Mouse (Mus musculus) layer of hippocampus, adult 2 months (tissue): ENCODE data around the gene Fndc5. TPM values are rescaled to one million over a fixed set of nuclear protein-coding genes. Genes with fewer than 3 reads are reported as not detected.

Experiments used
- DNase-seq, 2 experiments: peaks; one replicate each; pipeline ENCODE4 v3.0.0; 2022; ENCODE audit warnings: low spot score in 2 of 2
- H3K27ac ChIP-seq: fragments of 200-600 bp; 2 replicates; pipeline ENCODE4 v1.8.1; 2022
- H3K4me3 ChIP-seq: fragments of 200-600 bp; 2 replicates; pipeline ENCODE4 v1.8.1; 2022; ENCODE audit warnings: mild to moderate bottlenecking
- CTCF ChIP-seq: fragments of 200-600 bp; conservative IDR thresholded peaks from 2 replicates; pipeline ENCODE4 v1.8.1; 2022; ENCODE audit warnings: antibody characterized with exemption, mild to moderate bottlenecking, moderate library complexity
- total RNA-seq, 2 experiments: library from RNA; stranded (reverse); gene quantifications; 2 replicates each; pipeline ENCODE4 v1.2.3; 2021

The Fndc5 gene
- total RNA-seq, 2 experiments from 2014 or later, result 77.5 to 78.6 TPM

DNA sequence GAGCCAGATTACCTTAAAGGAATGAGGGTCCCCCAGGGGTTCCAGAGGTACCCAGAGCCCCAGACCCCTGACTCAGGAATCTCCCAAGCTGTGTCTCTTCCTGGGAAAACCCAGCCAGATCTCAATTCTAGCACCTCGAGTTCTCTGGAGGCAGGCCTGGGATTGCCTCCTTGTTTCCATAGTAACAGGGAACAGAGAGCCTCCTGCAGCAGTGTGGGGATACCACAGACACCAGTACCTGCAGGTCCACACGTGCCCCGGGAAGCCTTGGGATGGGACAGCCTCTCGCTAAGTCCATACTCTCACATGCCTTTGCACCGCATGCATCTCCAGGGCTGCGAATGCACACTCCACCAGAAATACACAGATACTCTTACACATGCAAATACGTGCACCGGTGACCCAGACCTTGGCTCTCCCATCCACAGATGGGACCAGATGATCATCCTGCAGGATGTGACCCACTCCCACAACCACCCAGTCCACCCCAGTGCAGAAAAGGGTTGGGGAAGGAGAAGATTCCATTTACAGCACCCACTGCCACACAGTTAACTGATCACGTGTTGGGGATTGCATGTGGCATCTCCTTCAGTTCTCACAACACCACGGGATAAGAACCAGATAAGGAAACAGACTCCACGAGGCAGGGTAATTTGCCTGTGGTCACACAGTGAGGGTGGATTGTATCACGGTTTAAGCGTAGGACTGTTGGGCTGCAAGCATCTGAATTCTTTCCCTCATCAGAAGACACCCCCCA is 8.0 kb upstream of the Fndc5 start:
- peak overlapping the region; percentile 67; the same call in 1 of the 2 replicates for H3K27ac ChIP-seq
- no peak for DNase-seq
- TF ChIP-seq CTCF, result no peak
- no peak overlapping the region for H3K4me3 ChIP-seq

DNA sequence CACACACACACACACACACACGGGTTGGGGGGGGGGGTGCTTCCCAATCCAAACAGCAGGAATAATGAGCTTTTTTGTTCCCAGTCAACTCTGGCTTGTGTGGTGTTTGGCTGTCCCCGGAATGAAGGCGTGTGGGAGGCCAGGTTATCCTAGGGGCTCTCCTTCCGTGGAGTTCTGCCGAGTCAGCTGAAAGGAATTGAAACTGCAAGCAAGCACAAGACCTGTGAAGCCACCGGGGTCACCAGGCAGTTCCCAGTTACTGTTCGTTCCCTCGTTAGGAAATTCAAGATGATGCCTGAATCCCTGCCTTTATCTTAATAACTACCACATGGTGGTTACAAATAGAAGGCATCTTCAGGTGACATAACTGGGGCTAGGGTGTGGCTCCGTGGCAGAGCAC is 7.4 kb upstream of the Fndc5 start:
- peak overlapping the region; percentile 23; the same call in 1 of the 2 replicates for H3K27ac ChIP-seq
- no peak for DNase-seq
- H3K4me3 ChIP-seq, result no peak overlapping the region
- TF ChIP-seq CTCF, result no peak

DNA sequence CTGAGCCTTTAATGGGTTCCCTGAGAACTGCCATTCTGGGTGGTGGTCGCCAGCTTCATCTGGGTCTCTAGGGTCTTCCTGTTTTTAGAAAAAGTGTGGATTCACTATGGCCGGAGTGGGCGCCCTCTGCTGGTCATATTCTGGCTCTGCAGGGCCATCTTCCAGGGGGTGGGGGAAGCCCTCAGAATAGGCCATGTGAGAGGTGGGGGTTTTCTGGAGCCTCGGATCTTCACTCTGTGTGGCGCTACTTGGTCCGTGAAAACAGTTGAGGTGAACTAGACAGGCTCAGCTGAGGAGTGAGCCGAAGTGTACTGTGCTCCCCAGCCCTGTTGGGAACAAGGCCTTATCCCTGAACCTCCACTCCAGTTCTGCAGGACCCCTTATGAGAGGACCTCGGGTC is 6.7 kb upstream of the Fndc5 start:
- peak; percentile 95 for TF ChIP-seq CTCF
- H3K27ac ChIP-seq, result peak overlapping the region; percentile 64; the same call in 1 of the 2 replicates

DNA sequence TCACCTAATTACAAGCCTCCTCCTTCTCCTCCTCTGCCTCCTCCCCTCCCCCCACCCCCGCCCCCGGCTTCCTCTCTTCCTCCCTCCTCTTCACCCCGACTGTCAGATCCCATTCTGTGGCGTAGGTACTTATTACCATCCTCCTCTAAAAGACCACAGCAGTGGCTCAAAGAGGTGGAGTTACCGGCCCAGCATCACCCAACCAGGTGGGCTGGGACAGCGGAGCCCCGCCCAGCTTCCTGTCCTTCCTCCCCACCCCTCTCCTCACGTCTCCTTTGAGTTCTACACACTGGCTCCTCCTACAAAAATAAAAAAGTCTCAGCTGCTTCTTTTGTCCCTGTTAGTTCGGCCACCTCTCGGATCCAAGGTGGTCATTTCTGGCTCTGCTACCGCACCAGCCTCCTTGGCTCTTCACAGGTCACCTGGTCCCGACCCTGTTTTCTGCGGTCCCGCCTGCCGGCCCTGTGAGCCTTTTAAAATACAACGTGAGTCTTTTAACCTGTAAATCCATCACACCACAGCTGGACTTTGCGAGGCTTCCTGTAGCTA is 6.0 kb upstream of the Fndc5 start:
- DNase-seq, result no peak
- TF ChIP-seq CTCF, result no peak
- Histone ChIP-seq H3K27ac (no peak overlapping the region), H3K4me3 (no peak overlapping the region)

More for the DNA sequence above, 6.7 kb upstream of the Fndc5 start:
- no peak overlapping the region for H3K4me3 ChIP-seq
- no peak for DNase-seq

DNA sequence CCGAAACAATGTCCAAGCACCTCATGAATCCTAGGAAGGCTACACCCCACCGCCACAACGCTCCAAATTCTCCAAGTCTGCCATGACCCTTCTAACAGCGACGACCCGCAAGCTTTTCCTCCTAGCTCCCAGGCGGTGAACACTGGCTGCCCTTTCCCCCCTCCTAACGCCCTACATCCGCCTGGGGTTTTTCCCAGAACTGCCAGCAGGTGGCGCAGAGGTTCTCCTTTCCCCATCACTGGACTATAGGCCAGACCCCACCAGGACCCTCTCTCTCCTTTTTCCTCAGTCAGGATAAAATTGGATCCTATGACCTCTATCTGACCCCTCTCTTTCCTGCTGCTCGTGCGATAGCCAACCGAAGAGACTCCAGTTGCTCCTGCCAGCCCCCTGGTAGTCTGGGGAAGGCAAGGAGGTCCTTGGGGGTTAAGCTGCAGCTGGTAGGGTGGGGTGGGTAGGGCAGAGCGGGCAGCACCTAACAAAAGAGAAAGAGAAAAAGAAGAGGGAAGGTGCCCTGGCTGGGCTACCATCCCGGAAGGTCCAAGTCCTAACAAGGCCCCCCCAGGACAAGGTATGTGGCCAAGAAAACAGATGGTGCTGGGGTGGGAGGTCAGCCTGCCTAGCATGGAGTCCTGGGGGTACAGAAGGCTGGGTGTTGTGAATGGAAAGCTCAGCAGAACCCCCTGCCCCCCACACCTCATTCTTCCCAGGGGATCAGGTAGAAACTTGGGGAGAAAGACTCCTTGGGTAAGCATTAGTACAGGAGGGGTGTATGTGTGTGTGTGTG is 1.8 kb upstream of the Fndc5 start:
- DNase-seq, result peak in 1 of 2 experiments; percentile 84
- Histone ChIP-seq H3K27ac (peak overlapping the region; percentile 39; the same call in 1 of the 2 replicates), H3K4me3 (no peak overlapping the region)
- TF ChIP-seq CTCF, result peak; percentile 91

DNA sequence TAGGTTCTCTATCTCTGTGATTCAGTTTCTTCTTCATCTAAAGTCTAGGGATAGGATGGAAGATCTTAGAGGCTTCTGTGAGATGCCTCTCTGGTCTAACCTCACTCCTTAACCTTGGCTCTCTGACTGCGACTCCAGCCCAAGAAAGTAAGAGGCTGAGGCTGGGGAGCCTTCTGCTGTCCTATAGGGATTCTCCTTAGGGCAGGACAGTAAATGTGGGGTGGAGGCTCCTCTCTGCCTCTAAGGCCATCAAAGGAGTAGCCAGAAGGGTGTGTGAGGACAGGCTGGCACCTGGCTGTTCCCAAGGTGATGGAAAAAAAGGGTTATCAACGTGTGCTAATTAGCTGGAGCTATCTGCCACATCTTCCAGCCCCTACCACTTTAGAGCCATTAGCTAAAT is 1.2 kb upstream of the Fndc5 start:
- no peak for DNase-seq
- no peak for TF ChIP-seq CTCF
- Histone ChIP-seq H3K4me3 (no peak overlapping the region), H3K27ac (peak overlapping the region; percentile 96)

DNA sequence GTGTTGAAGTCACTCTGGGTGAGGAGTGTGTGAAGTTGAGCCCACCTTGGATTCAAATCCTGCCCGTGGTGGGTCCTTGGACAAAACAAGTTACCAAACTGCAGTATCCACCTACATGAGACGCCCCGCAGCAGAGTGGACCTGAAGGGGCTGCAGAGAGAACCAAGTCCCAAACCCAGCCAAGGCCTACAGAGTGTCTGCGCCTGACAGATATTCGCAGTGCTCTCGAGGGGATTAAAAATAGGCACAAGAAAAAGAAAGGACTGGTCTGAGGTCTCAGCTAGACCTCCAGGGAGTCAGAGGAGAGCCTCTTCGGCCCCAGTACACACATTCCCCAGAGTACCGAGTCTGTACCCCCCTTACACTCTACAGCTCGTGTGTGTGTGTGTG is 615 bp upstream of the Fndc5 start:
- Histone ChIP-seq H3K27ac (peak overlapping the region; percentile 96), H3K4me3 (peak overlapping the region; percentile 63)
- no peak for TF ChIP-seq CTCF
- no peak for DNase-seq

DNA sequence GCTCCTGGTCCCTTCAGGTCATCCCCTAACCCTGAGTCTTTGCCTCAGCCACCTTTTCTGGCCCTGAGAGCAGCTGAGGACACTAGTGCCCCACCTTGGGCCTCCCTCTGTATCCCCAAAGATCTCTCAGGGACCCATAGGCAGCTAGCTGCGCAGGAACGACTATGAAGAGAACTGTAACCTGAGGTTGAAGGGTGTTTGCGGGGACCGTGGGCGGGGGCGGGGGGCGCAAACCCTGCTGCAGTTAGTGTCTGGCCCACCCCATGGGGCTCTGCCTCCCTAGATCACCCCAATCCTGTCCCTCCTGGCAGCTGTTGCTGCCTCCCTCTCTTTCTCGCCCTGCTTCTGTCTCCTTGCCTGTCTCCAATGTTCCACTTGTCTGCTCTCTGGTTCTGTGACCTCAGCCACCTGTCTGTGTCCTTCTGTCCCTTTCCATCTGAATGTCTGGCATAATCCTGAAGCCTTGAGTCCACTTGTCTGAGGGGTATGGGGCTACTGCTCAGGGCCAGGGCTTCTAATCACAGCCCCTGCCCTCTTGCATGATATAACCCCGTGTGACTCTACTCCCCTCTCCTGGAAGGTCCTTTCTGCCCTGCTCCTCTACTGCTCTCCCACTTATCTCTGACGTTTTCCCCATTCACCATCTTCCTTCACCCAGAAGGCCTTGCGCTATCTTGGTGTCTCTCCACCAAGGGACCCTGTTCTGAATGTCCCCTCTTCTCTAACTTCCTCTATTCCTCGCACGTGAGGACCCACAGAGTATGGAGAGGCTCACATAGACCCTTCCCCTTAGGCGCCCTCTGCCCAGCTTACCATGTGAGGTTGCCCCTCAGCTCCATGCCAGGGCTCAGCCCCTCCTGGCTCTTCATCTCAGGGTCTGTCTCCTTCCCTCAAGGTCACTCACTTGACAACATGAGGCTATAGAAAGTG is 858 bp downstream of the Fndc5 start:
- peak overlapping the region; percentile 96 for H3K27ac ChIP-seq
- peak overlapping the region; percentile 70 for H3K4me3 ChIP-seq
- DNase-seq, result no peak
- TF ChIP-seq CTCF, result no peak

DNA sequence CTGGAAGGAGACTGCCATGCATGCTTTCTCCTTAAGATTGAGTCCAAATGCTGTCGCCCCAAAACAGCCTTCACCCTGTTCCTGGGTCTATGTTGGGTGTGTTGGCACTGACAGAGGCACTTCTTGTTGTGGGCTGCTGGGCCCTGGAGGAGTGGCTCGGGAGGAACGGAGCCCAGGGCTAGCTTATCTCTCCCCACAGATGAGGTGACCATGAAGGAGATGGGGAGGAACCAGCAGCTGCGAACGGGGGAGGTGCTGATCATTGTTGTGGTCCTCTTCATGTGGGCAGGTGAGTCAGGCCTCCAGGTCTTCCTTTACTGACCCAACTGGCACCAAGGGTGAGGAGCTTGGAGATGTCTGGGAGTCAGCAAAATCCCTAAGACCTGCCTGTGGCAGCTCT is 2.8 kb downstream of the Fndc5 start:
- H3K4me3 ChIP-seq, result no peak overlapping the region
- no peak overlapping the region for H3K27ac ChIP-seq
- DNase-seq, result no peak
- no peak for TF ChIP-seq CTCF

DNA sequence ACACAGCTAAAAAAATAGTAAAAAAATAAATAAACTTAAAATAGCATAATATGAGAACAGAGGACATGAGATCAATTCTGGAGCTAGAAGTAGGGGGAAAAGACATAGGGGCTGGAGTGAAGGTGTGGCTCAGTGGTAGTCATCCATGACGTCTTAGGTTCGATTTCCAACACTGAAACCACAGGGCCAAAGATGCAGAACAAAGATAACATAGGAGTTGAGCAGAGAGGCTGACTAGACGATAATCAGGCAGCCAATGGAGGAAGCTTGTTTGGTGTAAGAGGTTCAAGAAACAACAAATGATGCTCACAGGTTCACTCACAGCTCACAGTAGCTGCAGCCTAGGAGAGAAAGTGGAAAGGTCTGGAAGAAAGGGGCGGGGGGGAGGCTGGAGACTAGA is 4.0 kb downstream of the Fndc5 start:
- Histone ChIP-seq H3K27ac (peak overlapping the region; percentile 65; the same call in 1 of the 2 replicates), H3K4me3 (no peak overlapping the region)
- TF ChIP-seq CTCF, result no peak
- DNase-seq, result no peak

DNA sequence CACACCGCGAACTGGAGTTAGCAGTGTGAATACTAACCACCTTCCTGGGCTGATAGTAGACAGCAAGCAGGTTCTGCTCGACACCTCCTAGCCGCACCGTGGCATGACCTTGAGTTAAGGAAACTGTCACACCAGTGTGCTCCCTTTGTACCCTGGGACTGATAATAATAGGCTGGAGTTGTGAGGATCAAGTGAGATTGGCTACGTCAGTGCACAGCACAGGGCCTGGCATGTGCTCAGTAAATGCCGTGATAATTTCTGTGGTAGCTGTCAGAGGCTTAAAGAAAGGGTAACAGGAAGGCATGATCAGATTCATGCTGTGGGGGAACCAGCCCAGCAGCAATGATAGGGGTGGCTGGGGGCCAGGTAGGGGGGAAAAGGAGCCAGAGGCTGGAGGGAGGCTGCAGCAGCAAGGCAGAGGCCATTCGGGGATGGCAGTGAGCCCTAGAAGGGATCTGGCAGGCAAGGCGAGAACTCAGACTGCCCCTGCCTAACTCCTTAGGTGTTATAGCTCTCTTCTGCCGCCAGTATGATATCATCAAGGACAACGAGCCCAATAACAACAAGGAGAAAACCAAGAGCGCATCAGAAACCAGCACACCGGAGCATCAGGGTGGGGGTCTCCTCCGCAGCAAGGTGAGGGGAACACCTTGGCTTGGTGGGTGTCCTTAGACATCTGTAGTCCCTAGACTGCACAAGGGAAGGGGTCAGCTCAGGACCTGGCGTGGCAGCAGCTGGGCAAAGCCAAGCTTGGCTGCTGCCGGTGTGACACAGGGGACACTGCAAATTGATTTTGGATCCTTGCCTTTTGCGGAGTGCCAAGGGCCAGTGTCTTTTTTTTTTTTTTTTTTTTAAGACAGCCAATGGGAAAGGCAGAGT is 5.0 kb downstream of the Fndc5 start:
- no peak for TF ChIP-seq CTCF
- no peak overlapping the region for H3K4me3 ChIP-seq
- no peak for DNase-seq
- H3K27ac ChIP-seq, result peak overlapping the region; percentile 65; the same call in 1 of the 2 replicates
